ENCODE assay signal across 19 mouse cellular contexts in the genomic region with DNA sequence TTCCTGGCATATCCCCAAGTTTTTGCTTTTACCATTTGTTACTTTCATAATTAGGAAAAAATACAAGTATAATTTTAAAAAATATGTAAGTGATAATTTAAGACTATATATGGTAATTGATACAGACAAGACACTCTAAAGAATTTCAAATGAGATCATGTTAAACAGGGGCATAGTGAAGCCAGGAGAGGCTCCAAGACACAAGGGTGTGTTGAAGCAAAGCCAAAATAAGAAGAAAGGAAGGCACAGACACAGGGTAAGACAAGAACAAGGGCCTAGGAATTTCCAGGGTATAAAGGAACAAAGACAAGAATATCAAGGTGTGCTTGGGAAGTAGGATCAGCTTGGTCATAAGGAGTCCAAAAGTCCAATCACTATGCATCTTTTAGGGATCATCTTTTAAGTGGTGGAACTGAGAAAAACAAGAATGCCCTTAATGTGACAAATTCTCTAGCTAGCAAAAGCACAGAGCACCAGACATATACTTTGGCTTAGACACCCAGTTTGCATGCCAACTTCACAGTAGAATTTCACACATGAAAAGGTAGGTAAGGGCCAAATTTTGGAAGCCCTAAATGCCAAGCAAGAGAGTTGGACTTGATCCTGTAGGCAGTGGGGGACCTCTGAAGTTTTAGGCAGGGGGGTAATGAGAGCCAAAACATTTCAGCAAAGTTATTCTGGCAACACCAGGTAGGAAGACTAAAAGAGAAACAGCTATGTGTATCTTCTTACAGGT.
A peak's percentile ranks its signal among the peaks of the same experiment; 100 is the strongest.
DNase-seq lines count a peak whose midpoint lies in the region; ATAC-seq lines count a peak whose summit lies in the region.
"Had no signal": no experiment of that assay in that cellular context is flagged by ENCODE, and none has a peak within 500 bp of the region (broad histone marks: within the 10 kb centered on the region; RNA-seq: fewer than 3 reads in every experiment).

No protein-coding gene starts in this region.

- H3K4me3 ChIP-seq in forebrain, embryonic 14.5 days (ENCODE audit: low read depth, low read length): no peak overlapping the region
- H3K4me3 ChIP-seq in forebrain, embryonic 12.5 days (replicated peaks): no peak overlapping the region
- H3K4me3 ChIP-seq: embryonic facial prominence, embryonic 12.5 days; heart, embryonic 15.5 days; stomach, embryonic 15.5 days had no signal

- H3K27me3 ChIP-seq in forebrain, embryonic 14.5 days (replicated peaks; ENCODE audit: control insufficient read depth, insufficient read depth, low read length): no peaks in the 10 kb centered on the region
- H3K27me3 ChIP-seq in forebrain, embryonic 12.5 days: no peaks in the 10 kb centered on the region; the same call in 1 of the 2 replicates
- H3K27me3 ChIP-seq: embryonic facial prominence, embryonic 12.5 days; heart, embryonic 15.5 days; stomach, embryonic 15.5 days had no signal

- H3K4me1 ChIP-seq in forebrain, embryonic 14.5 days (ENCODE audit: control insufficient read depth, insufficient read depth, low read length): no peaks in the 10 kb centered on the region
- peaks cover 18% of the 10 kb centered on the region for H3K4me1 ChIP-seq in forebrain, embryonic 12.5 days
- H3K4me1 ChIP-seq: heart, embryonic 15.5 days; stomach, embryonic 15.5 days had no signal

- H3K27ac ChIP-seq in forebrain, embryonic 14.5 days (ENCODE audit: low read depth, low read length): no peak overlapping the region
- H3K27ac ChIP-seq in forebrain, embryonic 12.5 days: no peak overlapping the region
- H3K27ac ChIP-seq: embryonic facial prominence, embryonic 12.5 days; heart, embryonic 15.5 days; liver, embryonic 14.5 days; stomach, embryonic 15.5 days had no signal

- H3K36me3 ChIP-seq in forebrain, embryonic 14.5 days (ENCODE audit: control insufficient read depth, insufficient read depth, low read length): no peaks in the 10 kb centered on the region
- no peaks in the 10 kb centered on the region for H3K36me3 ChIP-seq in forebrain, embryonic 12.5 days (replicated peaks)
- H3K36me3 ChIP-seq: embryonic facial prominence, embryonic 12.5 days; heart, embryonic 15.5 days; stomach, embryonic 15.5 days had no signal

- ATAC-seq in forebrain, embryonic 14.5 days: peak; percentile 61; the same call in 1 of the 2 replicates
- ATAC-seq in forebrain, embryonic 12.5 days (ENCODE audit: low FRiP score): no peak
- ATAC-seq: intestine, postnatal 0 days had no signal

- intact Hi-C loops in left cerebral cortex, postnatal 4 days (cut with DNase I): no loop called here
- intact Hi-C loops in left cerebral cortex, postnatal 25 days (cut with DNase I): no loop called here

- peak; percentile 55 for DNase-seq in forebrain, embryonic 14.5 days (ENCODE audit: low spot score)
- DNase-seq in left cerebral cortex, postnatal 4 days: peak; percentile 41
- no peak for DNase-seq in left cerebral cortex, postnatal 25 days (ENCODE audit: low spot score in 2 of 2)
- peak; percentile 6 to 22 for DNase-seq in cerebellum, adult 18-20 months
- peak; percentile 71 to 85 for DNase-seq in cerebellum, postnatal 14 days
- DNase-seq in adipocyte (ENCODE audit: low spot score): no peak
- DNase-seq in urinary bladder, postnatal 36 days (ENCODE audit: low spot score in 2 of 2): no peak
- DNase-seq: adrenal gland, postnatal 36 days; heart, postnatal 4 days; kidney, postnatal 4 days; lung, embryonic 14.5 days; thymus, postnatal 25 days had no signal

- H3K4me2 ChIP-seq in forebrain, embryonic 14.5 days (ENCODE audit: low read length): no peak overlapping the region
- no peak overlapping the region for H3K4me2 ChIP-seq in forebrain, embryonic 12.5 days
- H3K4me2 ChIP-seq: embryonic facial prominence, embryonic 12.5 days; heart, embryonic 15.5 days; lung, embryonic 14.5 days; midbrain, embryonic 11.5 days; stomach, embryonic 15.5 days had no signal

- H3K9ac ChIP-seq in forebrain, embryonic 14.5 days (ENCODE audit: low read length): no peak overlapping the region
- H3K9ac ChIP-seq in forebrain, embryonic 12.5 days: no peak overlapping the region
- H3K9ac ChIP-seq: embryonic facial prominence, embryonic 12.5 days; heart, embryonic 15.5 days; liver, embryonic 14.5 days; lung, embryonic 14.5 days; stomach, embryonic 15.5 days had no signal

- H3K9me3 ChIP-seq in forebrain, embryonic 14.5 days (replicated peaks; ENCODE audit: control insufficient read depth, low read length): no peaks in the 10 kb centered on the region
- H3K9me3 ChIP-seq in forebrain, embryonic 12.5 days: no peaks in the 10 kb centered on the region
- H3K9me3 ChIP-seq: embryonic facial prominence, embryonic 12.5 days; heart, embryonic 15.5 days; stomach, embryonic 15.5 days had no signal

Comparison
In these comparisons a context has a peak if more than half of its experiments do, and no peak if none do; other contexts are left out.
1. DNase-seq: peak in forebrain, embryonic 14.5 days (single experiment), left cerebral cortex, postnatal 4 days (single experiment), cerebellum, adult 18-20 months (2 of 2) and cerebellum, postnatal 14 days (2 of 2); none in left cerebral cortex, postnatal 25 days (0 of 2), adipocyte (single experiment) and urinary bladder, postnatal 36 days (0 of 2).